Mouse (Mus musculus) frontal cortex, postnatal 10 days (tissue): ENCODE results near the gene Pacrg.

Source experiments
- DNase-seq, 2 experiments: peaks; one replicate each; pipeline ENCODE4 v3.0.0; 2022; ENCODE audit warnings: low spot score in 2 of 2, mixed read lengths in 1 of 2

The Pacrg gene

GRCm38 (mm10) chr17:10840148-10840707 lies at the start of gene Pacrg, which contains the start of gene Prkn:
Gene Pacrg (minus strand): TSS chr17:10840311.
Gene Prkn (plus strand): TSS chr17:10840384.
- peak; percentile 96 to 97 for DNase-seq

GRCm38 (mm10) chr17:10887924-10888323 lies 47.8 kb upstream of the Pacrg start:
- DNase-seq: no peak

GRCm38 (mm10) chr17:10882260-10882659 lies 42.1 kb upstream of the Pacrg start:
- DNase-seq: no peak

GRCm38 (mm10) chr17:10878986-10879385 lies 38.9 kb upstream of the Pacrg start:
- DNase-seq: no peak

GRCm38 (mm10) chr17:10874208-10875187 lies 34.4 kb upstream of the Pacrg start:
- DNase-seq: no peak

- no peak for DNase-seq
These were observed 14.1 kb upstream of the Pacrg start for GRCm38 (mm10) chr17:10854207-10854606.

- peak; percentile 41 to 50 for DNase-seq
These were observed 655 bp upstream of the Pacrg start for GRCm38 (mm10) chr17:10840731-10841201.

GRCm38 (mm10) chr17:10818971-10819370 lies 21.1 kb downstream of the Pacrg start:
- no peak for DNase-seq

- DNase-seq: no peak
These were observed 31.5 kb downstream of the Pacrg start for GRCm38 (mm10) chr17:10808571-10808970.

- DNase-seq: no peak
These were observed 32.7 kb downstream of the Pacrg start for GRCm38 (mm10) chr17:10807261-10807998.

- DNase-seq: no peak
These were observed 33.4 kb downstream of the Pacrg start for GRCm38 (mm10) chr17:10806692-10807091.

- no peak for DNase-seq
These were observed 48.5 kb downstream of the Pacrg start for GRCm38 (mm10) chr17:10791661-10792060.

- no peak for DNase-seq
These were observed 55.6 kb downstream of the Pacrg start for GRCm38 (mm10) chr17:10784401-10784920.

- no peak for DNase-seq
These were observed 63.6 kb downstream of the Pacrg start for GRCm38 (mm10) chr17:10776503-10776902.

- DNase-seq: no peak
These were observed 65.6 kb downstream of the Pacrg start for GRCm38 (mm10) chr17:10774468-10774867.

- no peak for DNase-seq
These were observed 67.9 kb downstream of the Pacrg start for GRCm38 (mm10) chr17:10772207-10772606.

- DNase-seq: no peak
These were observed 70.2 kb downstream of the Pacrg start for GRCm38 (mm10) chr17:10769873-10770272.

- no peak for DNase-seq
These were observed 73.2 kb downstream of the Pacrg start for GRCm38 (mm10) chr17:10766735-10767406.

- no peak for DNase-seq
These were observed 75.8 kb downstream of the Pacrg start for GRCm38 (mm10) chr17:10764343-10764742.

- DNase-seq: no peak
These were observed 82.7 kb downstream of the Pacrg start for GRCm38 (mm10) chr17:10757455-10757854.
